Mouse (Mus musculus): ENCODE measurements around the gene Atic. TPM values are rescaled to one million over a fixed set of nuclear protein-coding genes. Genes with fewer than 3 reads are reported as not detected.

Gene Atic
- 52.1 to 63.6 TPM (median 58.2 TPM) in 4 replicates for total RNA-seq (2023; ENCODE audit: inconsistent age)

DNA sequence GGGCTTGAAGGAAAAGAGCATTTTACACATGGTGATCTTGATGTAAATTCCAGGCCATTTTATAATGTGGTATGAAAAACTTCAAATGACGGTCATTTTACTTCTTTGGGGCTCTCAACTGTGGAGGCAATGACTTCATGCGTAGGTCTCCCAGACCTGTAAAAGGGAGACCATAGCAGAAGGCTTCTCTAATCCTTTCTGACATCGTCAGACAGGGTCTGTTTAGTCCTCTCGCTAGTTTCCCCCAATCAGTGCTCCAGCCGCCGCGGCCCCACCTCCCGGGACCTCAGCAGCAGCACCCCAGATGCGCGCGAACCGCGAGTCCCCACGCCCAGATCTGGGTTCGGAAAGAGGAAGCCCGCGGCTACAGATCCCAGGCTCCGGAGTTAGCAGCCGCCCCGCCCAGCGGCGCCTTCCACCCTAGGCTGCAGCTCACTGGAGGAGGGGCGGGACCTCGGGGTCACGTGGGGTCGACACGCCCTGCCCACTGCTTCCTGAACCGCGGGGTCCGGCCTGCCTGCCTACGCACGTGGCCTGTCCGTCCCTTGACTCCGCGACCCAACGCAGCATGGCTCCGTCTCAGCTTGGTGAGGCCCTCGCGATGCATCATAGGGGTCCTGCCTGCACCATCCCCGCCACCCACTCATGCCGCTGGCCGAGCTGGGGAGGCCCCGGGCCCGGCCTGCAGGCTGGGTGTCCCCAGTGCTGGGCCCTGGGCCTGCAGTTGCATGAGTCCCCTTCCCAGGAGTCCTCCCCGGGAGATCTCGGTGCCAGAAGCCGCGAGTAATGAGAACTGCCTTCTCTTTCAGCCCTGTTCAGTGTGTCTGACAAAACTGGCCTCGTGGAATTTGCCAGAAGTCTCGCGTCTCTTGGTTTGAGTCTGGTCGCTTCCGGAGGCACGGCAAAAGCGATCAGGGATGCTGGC, at the start of gene Atic:
Atic (plus strand) TSS at position 463 of the 925 bp plus-strand sequence.

Other genes starting within 250 kb of the Atic start
- gene Abca12, start 142.2 kb upstream of the Atic start, total RNA-seq (2023; ENCODE audit: inconsistent age), result not detected in 4 replicates
- 0.60 to 1.6 TPM (median 1.2 TPM) in 4 replicates for gene Fn1, start 96.0 kb downstream of the Atic start, total RNA-seq (2023; ENCODE audit: inconsistent age)

Data from B cell, adult (primary cell).